Mouse (Mus musculus): ENCODE measurements around the gene 1700001O22Rik. TPM values are rescaled to one million over a fixed set of nuclear protein-coding genes. Genes with fewer than 3 reads are reported as not detected.

Gene 1700001O22Rik
- polyA plus RNA-seq, 1 experiment from 2014 or later = 3.8 TPM

- H3K9ac ChIP-seq = peak overlapping the region; percentile 30
- peak; percentile 85 for ATAC-seq
- 0 out of 2 replicates have a peak, but pooled peaks cover 3% of the 10 kb centered on the region for H3K27me3 ChIP-seq
- H3K4me2 ChIP-seq = peak overlapping the region; percentile 30
- H3K9me3 ChIP-seq (replicated peaks) = peaks cover 8% of the 10 kb centered on the region
- peaks cover 4% of the 10 kb centered on the region; the same call in 1 of the 2 replicates for H3K36me3 ChIP-seq (ENCODE audit: poor library complexity, severe bottlenecking)
- H3K4me3 ChIP-seq = no peak overlapping the region
- H3K4me1 ChIP-seq = peaks cover 33% of the 10 kb centered on the region
- H3K27ac ChIP-seq = peak overlapping the region; percentile 84
- WGBS = 2% methylated on average over 17 of the region's 17 CpGs
Observed at GRCm38 (mm10) chr2:30758341-30759087, 44.9 kb downstream of the 1700001O22Rik start.

- 89% methylated on average over 10 of the region's 10 CpGs for WGBS
- H3K4me2 ChIP-seq = no peak overlapping the region
- peak overlapping the region; percentile 84 for H3K27ac ChIP-seq
- H3K27me3 ChIP-seq = 0 out of 2 replicates have a peak, but pooled peaks cover 3% of the 10 kb centered on the region
- H3K36me3 ChIP-seq (ENCODE audit: poor library complexity, severe bottlenecking) = peaks cover 4% of the 10 kb centered on the region; the same call in 1 of the 2 replicates
- H3K4me3 ChIP-seq = no peak overlapping the region
- no peak overlapping the region for H3K9ac ChIP-seq
- no peaks in the 10 kb centered on the region; the same call in 1 of the 2 replicates for H3K9me3 ChIP-seq (replicated peaks)
- peaks cover 39% of the 10 kb centered on the region for H3K4me1 ChIP-seq
- ATAC-seq = no peak
Observed at GRCm38 (mm10) chr2:30756962-30757715, 46.3 kb downstream of the 1700001O22Rik start.

- H3K27me3 ChIP-seq = 0 out of 2 replicates have a peak, but pooled peaks cover 3% of the 10 kb centered on the region
- no peak for ATAC-seq
- H3K9me3 ChIP-seq (replicated peaks) = no peaks in the 10 kb centered on the region; the same call in 1 of the 2 replicates
- no peak overlapping the region for H3K27ac ChIP-seq
- H3K4me2 ChIP-seq = no peak overlapping the region
- H3K9ac ChIP-seq = no peak overlapping the region
- peaks cover 4% of the 10 kb centered on the region; the same call in 1 of the 2 replicates for H3K36me3 ChIP-seq (ENCODE audit: poor library complexity, severe bottlenecking)
- no peak overlapping the region for H3K4me3 ChIP-seq
- H3K4me1 ChIP-seq = peaks cover 39% of the 10 kb centered on the region
- 94% methylated on average over 6 of the region's 6 CpGs for WGBS
Observed at GRCm38 (mm10) chr2:30755985-30756765, 47.3 kb downstream of the 1700001O22Rik start.

- WGBS = 92% methylated on average over 3 of the region's 3 CpGs
- 0 out of 2 replicates have a peak, but pooled peaks cover 3% of the 10 kb centered on the region for H3K27me3 ChIP-seq
- H3K9me3 ChIP-seq (replicated peaks) = no peaks in the 10 kb centered on the region; the same call in 1 of the 2 replicates
- no peak overlapping the region for H3K4me2 ChIP-seq
- no peak overlapping the region for H3K27ac ChIP-seq
- H3K9ac ChIP-seq = no peak overlapping the region
- H3K4me1 ChIP-seq = peaks cover 31% of the 10 kb centered on the region
- no peak for ATAC-seq
- peaks cover 4% of the 10 kb centered on the region; the same call in 1 of the 2 replicates for H3K36me3 ChIP-seq (ENCODE audit: poor library complexity, severe bottlenecking)
- no peak overlapping the region for H3K4me3 ChIP-seq
Observed at GRCm38 (mm10) chr2:30754831-30755230, 48.6 kb downstream of the 1700001O22Rik start.

- Histone ChIP-seq H3K27me3 (0 out of 2 replicates have a peak, but pooled peaks cover 3% of the 10 kb centered on the region), H3K4me3 (no peak overlapping the region), H3K27ac (no peak overlapping the region), H3K4me1 (peaks cover 17% of the 10 kb centered on the region), H3K36me3 (ENCODE audit: poor library complexity, severe bottlenecking) (peaks cover 4% of the 10 kb centered on the region; the same call in 1 of the 2 replicates), H3K9ac (0 out of 2 replicates have a peak overlapping the region, but pooled peaks have one; percentile 2), H3K4me2 (no peak overlapping the region), H3K9me3 (replicated peaks) (no peaks in the 10 kb centered on the region; the same call in 1 of the 2 replicates)
- WGBS = 21% methylated on average over 18 of the region's 18 CpGs
- ATAC-seq = no peak
Observed at GRCm38 (mm10) chr2:30753219-30753618, 50.2 kb downstream of the 1700001O22Rik start.

GRCm38 (mm10) chr2:30752471-30752870 is 51.0 kb downstream of the 1700001O22Rik start:
- H3K4me2 ChIP-seq = no peak overlapping the region
- no peak overlapping the region for H3K9ac ChIP-seq
- H3K4me1 ChIP-seq = peaks cover 12% of the 10 kb centered on the region
- ATAC-seq = no peak
- H3K27ac ChIP-seq = no peak overlapping the region
- H3K27me3 ChIP-seq = 0 out of 2 replicates have a peak, but pooled peaks cover 3% of the 10 kb centered on the region
- H3K36me3 ChIP-seq (ENCODE audit: poor library complexity, severe bottlenecking) = peaks cover 4% of the 10 kb centered on the region; the same call in 1 of the 2 replicates
- H3K9me3 ChIP-seq (replicated peaks) = no peaks in the 10 kb centered on the region; the same call in 1 of the 2 replicates
- 97% methylated on average over 5 of the region's 5 CpGs for WGBS
- H3K4me3 ChIP-seq = no peak overlapping the region

GRCm38 (mm10) chr2:30750025-30750424 is 53.4 kb downstream of the 1700001O22Rik start:
- Histone ChIP-seq H3K9ac (no peak overlapping the region), H3K4me2 (no peak overlapping the region), H3K27ac (peak overlapping the region; percentile 60), H3K4me1 (peaks cover 12% of the 10 kb centered on the region), H3K4me3 (no peak overlapping the region), H3K27me3 (0 out of 2 replicates have a peak, but pooled peaks cover 3% of the 10 kb centered on the region), H3K36me3 (ENCODE audit: poor library complexity, severe bottlenecking) (no peaks in the 10 kb centered on the region), H3K9me3 (replicated peaks) (0 out of 2 replicates have a peak, but pooled peaks cover 5% of the 10 kb centered on the region)
- ATAC-seq = no peak
- WGBS = 50% methylated on average over 5 of the region's 5 CpGs

- no peak overlapping the region for H3K4me2 ChIP-seq
- H3K27ac ChIP-seq = 0 out of 2 replicates have a peak overlapping the region, but pooled peaks have one; percentile 10
- 0 out of 2 replicates have a peak, but pooled peaks cover 5% of the 10 kb centered on the region for H3K9me3 ChIP-seq (replicated peaks)
- ATAC-seq = no peak
- H3K4me3 ChIP-seq = no peak overlapping the region
- H3K36me3 ChIP-seq (ENCODE audit: poor library complexity, severe bottlenecking) = no peaks in the 10 kb centered on the region
- peaks cover 27% of the 10 kb centered on the region for H3K4me1 ChIP-seq
- WGBS = 89% methylated on average over 4 of the region's 4 CpGs
- H3K27me3 ChIP-seq = no peaks in the 10 kb centered on the region
- H3K9ac ChIP-seq = no peak overlapping the region
Observed at GRCm38 (mm10) chr2:30747602-30748162, 55.8 kb downstream of the 1700001O22Rik start.

Other genes with a start within 250 kb of the 1700001O22Rik start
- gene Cstad, start 208.6 kb downstream of the 1700001O22Rik start, polyA plus RNA-seq (2015; fragmentation: Nextera tagmentation; extraction: Ambion mirVana) = 0.49 and 1.1 TPM in 2 replicates
- 120 and 127 TPM in 2 replicates for gene Ntmt1, start 4.2 kb upstream of the 1700001O22Rik start, polyA plus RNA-seq (2015; fragmentation: Nextera tagmentation; extraction: Ambion mirVana)
- gene Asb6, start 26.7 kb upstream of the 1700001O22Rik start, polyA plus RNA-seq (2015; fragmentation: Nextera tagmentation; extraction: Ambion mirVana) = 39.4 and 43.4 TPM in 2 replicates
- 1.8 and 3.0 TPM in 2 replicates for gene Prrx2, start 31.3 kb upstream of the 1700001O22Rik start, polyA plus RNA-seq (2015; fragmentation: Nextera tagmentation; extraction: Ambion mirVana)
- 1.5 and 2.1 TPM in 2 replicates for gene Ptges, start 126.2 kb upstream of the 1700001O22Rik start, polyA plus RNA-seq (2015; fragmentation: Nextera tagmentation; extraction: Ambion mirVana)
- 23.3 and 26.4 TPM in 2 replicates for gene Tor1b, start 149.3 kb upstream of the 1700001O22Rik start, polyA plus RNA-seq (2015; fragmentation: Nextera tagmentation; extraction: Ambion mirVana)
- 95.0 and 105 TPM in 2 replicates for gene Tor1a, start 164.3 kb upstream of the 1700001O22Rik start, polyA plus RNA-seq (2015; fragmentation: Nextera tagmentation; extraction: Ambion mirVana)
- 75.7 and 81.0 TPM in 2 replicates for gene BC005624, start 178.5 kb upstream of the 1700001O22Rik start, polyA plus RNA-seq (2015; fragmentation: Nextera tagmentation; extraction: Ambion mirVana)
- gene Usp20, start 178.6 kb upstream of the 1700001O22Rik start, polyA plus RNA-seq (2015; fragmentation: Nextera tagmentation; extraction: Ambion mirVana) = 34.6 and 35.2 TPM in 2 replicates

All from forebrain, embryonic 13.5 days (tissue).